Mouse (Mus musculus): Measurements from ENCODE around the gene Acta2. TPM values are rescaled to one million over a fixed set of nuclear protein-coding genes. Genes with fewer than 3 reads are reported as not detected.

The Acta2 gene
- total RNA-seq (2021), result 10 to 100 TPM; 53.5 to 73.3 TPM
- long read RNA-seq, experiment 1, transcript Acta2-201 (9 exons, 2,035 nt), result major isoform, 36 of 42 reads
- long read RNA-seq, experiment 1, partial matches to known transcripts, result 4 of 42 reads
- long read RNA-seq, experiment 1, other reads (novel, unspliced or antisense), result 2 of 42 reads
- long read RNA-seq, experiment 2, transcript Acta2-201 (9 exons, 2,035 nt), result major isoform, 62 of 65 reads
- long read RNA-seq, experiment 2, partial matches to known transcripts, result 1 of 65 reads
- long read RNA-seq, experiment 2, other reads (novel, unspliced or antisense), result 2 of 65 reads

DNA sequence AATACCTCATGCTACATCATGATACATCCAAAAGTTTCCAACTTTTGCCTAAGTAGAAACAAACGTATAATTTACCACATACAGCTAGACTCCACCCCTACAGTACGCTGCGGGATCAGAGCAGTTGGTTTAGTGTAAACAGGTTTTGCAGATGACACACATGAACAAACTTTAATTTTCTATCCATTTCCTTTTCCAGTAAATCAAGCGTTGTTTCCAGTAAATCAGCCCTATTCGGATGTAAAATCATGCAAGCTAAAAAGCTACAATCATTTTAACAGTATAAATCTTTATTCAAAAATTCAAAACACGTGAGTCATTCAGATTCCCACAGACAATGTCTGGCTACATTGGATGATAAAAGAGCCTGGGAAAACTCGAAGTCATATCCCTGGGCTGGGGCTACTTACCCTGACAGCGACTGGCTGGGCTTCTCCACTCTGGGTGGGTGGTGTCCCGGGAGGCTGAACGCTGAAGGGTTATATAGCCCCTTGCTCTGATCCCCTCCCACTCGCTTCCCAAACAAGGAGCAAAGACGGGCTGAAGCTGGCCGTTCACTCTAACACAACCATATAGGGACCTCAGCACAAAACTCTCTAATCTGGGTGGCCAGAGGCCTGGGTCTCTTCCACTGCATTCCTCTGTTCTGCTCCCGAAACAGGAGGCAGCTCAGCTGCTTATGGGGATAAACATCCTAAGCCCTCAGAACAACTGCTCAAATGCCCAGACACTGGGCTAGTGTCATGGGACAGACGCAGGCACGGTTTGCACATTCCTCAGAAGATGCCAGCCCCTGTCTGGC, at the start of gene Acta2:
Gene Acta2 (minus strand): TSS at position 711 of the 802 bp plus-strand sequence.
- no peak for DNase-seq (ENCODE audit: low spot score in 2 of 2)

- DNase-seq (ENCODE audit: low spot score in 2 of 2), result no peak
These were observed 49.5 kb upstream of the Acta2 start for GRCm38 (mm10) chr19:34304917-34305316.

GRCm38 (mm10) chr19:34300430-34300829, 45.0 kb upstream of the Acta2 start:
- no peak for DNase-seq (ENCODE audit: low spot score in 2 of 2)

DNA sequence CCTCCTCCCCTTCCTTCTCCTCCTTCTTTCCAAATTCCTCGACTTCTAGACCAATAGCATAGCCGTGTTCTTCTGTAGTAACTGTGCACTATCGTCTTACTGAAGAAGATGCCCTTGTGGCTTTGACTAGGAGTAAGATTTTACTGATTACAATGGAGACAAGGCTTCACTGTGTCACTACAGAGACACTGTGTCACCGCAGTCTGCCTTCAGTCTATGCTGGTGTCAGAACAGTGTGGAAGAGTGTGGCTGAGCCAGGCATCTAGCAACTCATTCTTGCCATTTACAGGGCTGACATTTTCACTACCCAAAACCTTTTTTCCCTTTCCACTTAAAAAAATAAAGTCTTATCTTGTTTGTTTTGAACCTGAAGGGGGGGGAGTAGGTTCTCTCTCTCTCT, 43.8 kb upstream of the Acta2 start:
- DNase-seq (ENCODE audit: low spot score in 2 of 2), result no peak

GRCm38 (mm10) chr19:34298531-34298930, 43.1 kb upstream of the Acta2 start:
- DNase-seq (ENCODE audit: low spot score in 2 of 2), result no peak

GRCm38 (mm10) chr19:34295442-34295841, 40.1 kb upstream of the Acta2 start:
- DNase-seq (ENCODE audit: low spot score in 2 of 2), result no peak

DNA sequence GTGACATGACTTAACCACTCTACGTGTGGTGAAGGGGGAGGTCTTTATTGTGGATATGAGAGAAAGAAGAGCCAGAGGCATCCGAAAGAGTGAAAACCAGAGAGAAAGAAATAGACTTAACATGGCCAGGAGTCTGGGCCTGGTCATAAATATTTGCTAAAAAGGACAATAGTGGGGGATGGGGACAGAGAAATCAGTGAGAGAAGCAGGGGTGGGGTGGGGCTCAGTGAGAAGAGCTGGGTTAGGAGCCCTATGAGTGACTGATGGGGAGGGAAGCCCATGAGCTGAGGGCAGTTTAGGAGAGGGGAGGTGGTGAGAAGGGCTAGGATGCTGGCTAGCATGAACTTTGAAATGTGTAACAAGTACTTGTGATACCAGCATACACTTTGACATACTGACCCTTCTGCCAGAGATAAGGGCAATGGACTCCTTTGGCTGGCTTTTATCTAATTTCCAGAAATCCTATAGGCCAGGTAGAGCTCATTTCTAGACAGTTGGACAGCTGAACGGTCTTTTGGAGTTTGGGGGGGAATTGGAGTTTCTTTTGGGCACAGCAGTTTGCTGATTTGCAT, 38.1 kb upstream of the Acta2 start:
- no peak for DNase-seq (ENCODE audit: low spot score in 2 of 2)

DNA sequence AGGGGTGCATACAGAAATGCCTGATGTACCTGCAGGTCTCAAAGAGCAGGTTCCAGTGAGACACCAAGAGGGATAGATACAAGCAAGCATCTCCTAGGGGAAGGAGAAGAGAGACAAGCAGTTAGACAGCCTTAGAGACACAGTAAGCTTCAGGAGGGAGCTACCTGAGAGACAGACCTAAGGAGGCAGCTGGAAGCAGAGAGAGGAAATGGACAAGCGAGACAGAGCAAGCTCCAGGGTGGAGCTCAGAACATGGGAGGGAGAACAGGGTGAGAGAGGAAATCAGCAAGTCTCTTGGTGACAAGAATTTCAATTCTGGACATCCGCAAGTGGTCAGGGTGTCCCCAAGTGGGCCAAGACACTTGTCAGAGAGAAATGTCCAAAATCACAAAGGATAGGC, 37.3 kb upstream of the Acta2 start:
- no peak for DNase-seq (ENCODE audit: low spot score in 2 of 2)

GRCm38 (mm10) chr19:34291956-34292355, 36.6 kb upstream of the Acta2 start:
- DNase-seq (ENCODE audit: low spot score in 2 of 2), result no peak

DNA sequence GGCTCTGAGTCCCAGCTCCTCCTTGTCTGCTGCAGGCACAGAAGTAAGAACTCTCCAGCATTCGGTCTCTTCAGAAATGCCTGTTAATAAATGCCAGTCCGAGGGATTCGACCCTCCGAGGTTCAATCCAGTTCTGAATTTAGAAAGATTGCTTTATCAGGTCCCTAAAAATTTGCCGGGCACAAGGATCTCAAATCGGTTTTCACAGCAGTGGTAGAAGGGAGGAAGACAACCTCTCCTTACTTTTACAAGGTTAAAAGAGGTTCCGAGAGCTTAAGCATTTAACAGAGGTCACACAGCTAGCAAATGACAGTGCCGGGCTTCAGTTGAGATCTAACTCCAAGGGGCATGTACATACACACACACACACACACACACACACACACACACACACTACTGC, 36.0 kb upstream of the Acta2 start:
- no peak for DNase-seq (ENCODE audit: low spot score in 2 of 2)

DNA sequence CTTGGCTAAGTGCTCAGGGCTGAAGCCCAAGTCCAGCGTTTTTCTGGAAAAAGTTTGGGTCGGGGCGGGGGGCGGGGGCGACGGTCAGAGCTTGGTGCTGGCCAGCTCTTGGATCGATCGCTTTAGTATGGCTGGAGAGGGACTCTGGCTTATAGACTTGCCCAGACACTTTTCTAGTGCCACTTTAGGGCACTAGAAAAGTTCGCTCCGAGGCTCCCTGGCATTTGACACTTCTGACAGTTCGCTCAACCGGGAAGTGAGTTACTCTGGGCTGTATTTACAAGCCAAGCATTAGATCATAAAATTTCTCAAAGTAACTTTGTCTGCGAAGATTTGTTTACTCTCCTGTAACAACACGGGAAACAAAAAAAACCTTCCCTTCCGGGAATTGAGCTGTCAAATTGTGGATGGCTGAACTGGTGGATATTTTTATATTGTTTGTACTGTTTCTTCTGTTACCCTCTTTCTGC, 35.5 kb upstream of the Acta2 start:
- no peak for DNase-seq (ENCODE audit: low spot score in 2 of 2)

DNA sequence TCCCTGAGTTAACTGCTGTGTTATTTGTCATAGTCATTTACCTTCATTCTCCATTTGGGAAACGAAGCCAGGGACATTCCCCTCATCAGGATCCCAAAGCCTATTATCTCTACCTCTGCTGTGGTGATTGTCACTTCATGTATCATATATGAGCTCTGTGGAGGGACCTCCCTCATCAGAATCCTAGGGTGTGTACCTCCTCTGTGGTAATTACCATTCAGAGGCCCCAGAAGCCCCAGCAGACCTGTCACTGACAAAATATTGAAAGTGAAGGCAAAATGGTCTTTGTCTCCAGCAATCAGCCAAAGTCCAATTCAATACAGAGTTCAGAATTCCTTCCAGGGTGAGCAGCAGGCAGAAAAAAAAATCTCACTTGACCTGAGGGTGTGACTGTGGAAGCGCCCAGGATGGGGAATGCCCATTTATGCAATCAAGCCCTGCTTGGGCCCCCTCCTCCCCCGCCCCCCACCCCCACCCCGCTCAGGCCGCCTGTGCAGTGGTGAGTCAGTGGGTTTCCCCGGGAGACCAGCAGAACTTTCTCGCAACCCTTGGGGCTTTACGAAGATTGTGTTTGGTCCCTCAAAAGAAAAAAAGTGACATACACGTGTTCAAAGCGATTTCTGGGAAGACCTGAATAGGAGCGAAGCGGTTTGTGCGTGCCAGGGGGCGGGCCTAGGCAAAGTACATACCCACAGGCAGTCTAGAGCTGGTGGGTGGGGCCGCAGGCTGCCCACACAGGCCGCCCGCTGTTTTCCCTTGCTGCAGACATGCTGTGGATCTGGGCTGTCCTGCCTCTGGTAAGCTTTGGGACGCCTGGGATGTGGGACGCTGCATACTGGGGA, 34.8 kb upstream of the Acta2 start, which contains the start of gene Fas:
Gene Fas (plus strand): TSS at position 719 of the 842 bp plus-strand sequence.
- DNase-seq (ENCODE audit: low spot score in 2 of 2), result peak; percentile 29 to 56

DNA sequence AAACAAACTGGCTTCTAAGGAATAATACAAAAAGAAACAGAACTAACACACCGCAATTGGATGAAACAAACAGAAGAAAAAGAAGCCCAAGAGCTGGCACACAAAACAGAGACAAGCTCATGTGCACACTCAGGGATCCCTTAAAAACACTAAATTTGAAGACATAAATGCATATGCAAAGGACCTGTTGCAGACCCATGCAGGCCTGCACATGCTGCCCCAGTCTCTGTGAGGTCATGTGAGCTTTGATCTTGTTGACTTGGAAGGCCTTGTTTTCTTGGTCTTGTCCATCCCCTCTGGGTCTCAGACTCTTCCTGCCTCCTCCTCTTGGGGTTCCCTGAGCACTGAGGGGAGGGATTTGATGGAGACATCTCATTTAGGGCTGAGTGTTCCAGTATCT, 33.3 kb upstream of the Acta2 start:
- DNase-seq (ENCODE audit: low spot score in 2 of 2), result no peak

- DNase-seq (ENCODE audit: low spot score in 2 of 2), result no peak
These were observed 32.4 kb upstream of the Acta2 start for GRCm38 (mm10) chr19:34287656-34288415.

- DNase-seq (ENCODE audit: low spot score in 2 of 2), result no peak
These were observed 31.8 kb upstream of the Acta2 start for GRCm38 (mm10) chr19:34287221-34287620.

GRCm38 (mm10) chr19:34284826-34285225, 29.4 kb upstream of the Acta2 start:
- DNase-seq (ENCODE audit: low spot score in 2 of 2), result no peak

- DNase-seq (ENCODE audit: low spot score in 2 of 2), result no peak
These were observed 29.0 kb upstream of the Acta2 start for GRCm38 (mm10) chr19:34284383-34284782.

DNA sequence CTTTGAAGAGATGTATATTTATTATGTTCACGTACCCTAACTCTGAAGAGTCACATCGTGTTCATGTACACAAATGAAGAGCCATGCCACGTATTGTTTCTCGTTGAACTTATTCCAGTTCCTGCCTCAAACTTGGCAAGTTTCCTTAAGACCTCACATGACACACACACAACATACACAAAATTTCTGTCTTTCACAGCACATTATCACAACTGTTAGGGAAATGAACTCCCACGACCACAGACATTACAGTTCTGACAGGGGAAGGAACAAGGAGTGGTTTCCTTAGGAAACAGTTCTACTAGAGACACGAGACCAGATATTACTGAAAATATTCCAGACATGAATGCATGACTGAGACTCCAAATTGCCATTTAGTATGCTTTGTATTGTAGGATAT, 28.2 kb upstream of the Acta2 start:
- no peak for DNase-seq (ENCODE audit: low spot score in 2 of 2)

GRCm38 (mm10) chr19:34278078-34278477, 22.7 kb upstream of the Acta2 start:
- DNase-seq (ENCODE audit: low spot score in 2 of 2), result no peak

DNA sequence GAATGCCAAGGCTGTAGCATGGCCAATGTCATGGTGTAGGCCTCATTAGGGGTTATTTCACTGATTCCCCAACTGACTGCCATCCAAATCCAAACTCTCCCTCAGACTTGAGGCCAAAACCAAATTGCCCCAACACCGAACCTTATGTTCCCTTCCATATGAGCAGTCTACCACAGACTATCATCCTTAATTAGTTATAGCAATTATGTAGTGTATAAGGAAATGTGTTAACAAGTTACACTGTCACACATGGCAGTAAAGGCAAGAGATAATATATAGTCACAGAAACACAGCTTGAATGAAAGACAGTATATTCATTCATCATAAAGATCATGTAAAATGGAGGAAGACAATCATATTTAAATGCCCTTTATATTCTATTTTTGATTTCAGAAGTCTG, 17.7 kb upstream of the Acta2 start:
- no peak for DNase-seq (ENCODE audit: low spot score in 2 of 2)

Measured in adrenal gland, postnatal 4 days (tissue).